Mouse (Mus musculus) forebrain, embryonic 16.5 days (tissue): Measurements from ENCODE around the gene Trib3. TPM values are rescaled to one million over a fixed set of nuclear protein-coding genes. Genes with fewer than 3 reads are reported as not detected.
"Not testable (repeated sequence)": the region's sequence is repeated elsewhere in the genome, so short reads cannot be mapped to it uniquely, and the experiment has no call there.

Source experiments
- ATAC-seq: fragments of 200-750 bp; cut with Nextera tagmentation; 2 replicates; pipeline ENCODE4 v1.8.0; 2017; ENCODE audit warnings: mild to moderate bottlenecking, moderate library complexity
- H3K27ac ChIP-seq: fragments of 300-500 bp; sonication (generic); 2 replicates; pipeline ENCODE4 v1.5.1; 2014; ENCODE audit warnings: low read length, control low read depth
- H3K27me3 ChIP-seq: fragments of 300-500 bp; sonication (generic); replicated peaks from 2 replicates; pipeline ENCODE4 v1.6.1; 2014; ENCODE audit warnings: low read length; ENCODE audit not compliant: control insufficient read depth, insufficient read depth
- H3K36me3 ChIP-seq: fragments of 300-500 bp; sonication (generic); 2 replicates; pipeline ENCODE4 v1.6.1; 2014; ENCODE audit not compliant: control insufficient read depth, insufficient read depth
- H3K4me1 ChIP-seq: fragments of 300-500 bp; sonication (generic); replicated peaks from 2 replicates; pipeline ENCODE4 v1.6.1; 2014; ENCODE audit warnings: low read length; ENCODE audit not compliant: control insufficient read depth, insufficient read depth
- H3K4me2 ChIP-seq: fragments of 300-500 bp; sonication (generic); 2 replicates; pipeline ENCODE4 v1.6.1; 2014; ENCODE audit warnings: mild to moderate bottlenecking, low read length, control low read depth
- H3K4me3 ChIP-seq: fragments of 300-500 bp; sonication (generic); replicated peaks from 2 replicates; pipeline ENCODE4 v1.5.1; 2014; ENCODE audit warnings: mild to moderate bottlenecking, low read length, control low read depth
- H3K9ac ChIP-seq: fragments of 300-500 bp; sonication (generic); replicated peaks from 2 replicates; pipeline ENCODE4 v1.6.1; 2014; ENCODE audit warnings: low read depth, low read length, control low read depth
- H3K9me3 ChIP-seq: fragments of 300-500 bp; sonication (generic); 2 replicates; pipeline ENCODE4 v1.6.1; 2016; ENCODE audit warnings: low read length; ENCODE audit not compliant: control insufficient read depth
- WGBS: fragments of 180-500 bp; shearing (Covaris S2); extraction: QIAGEN DNeasy Blood & Tissue Kit; methylation state at CpG from one replicate; pipeline ENCODE4 v1.1.7; 2014; 5-methylcytosine and 5-hydroxymethylcytosine counted together
- polyA plus RNA-seq: library from polyadenylated mRNA; unstranded; fragments of >200 nt; fragmentation: Nextera tagmentation; extraction: Ambion mirVana; gene quantifications from 2 replicates; pipeline ENCODE4 v1.2.1, GENCODE M21; 2015

The Trib3 gene
- polyA plus RNA-seq, 1 experiment from 2014 or later, result 1.9 TPM

DNA sequence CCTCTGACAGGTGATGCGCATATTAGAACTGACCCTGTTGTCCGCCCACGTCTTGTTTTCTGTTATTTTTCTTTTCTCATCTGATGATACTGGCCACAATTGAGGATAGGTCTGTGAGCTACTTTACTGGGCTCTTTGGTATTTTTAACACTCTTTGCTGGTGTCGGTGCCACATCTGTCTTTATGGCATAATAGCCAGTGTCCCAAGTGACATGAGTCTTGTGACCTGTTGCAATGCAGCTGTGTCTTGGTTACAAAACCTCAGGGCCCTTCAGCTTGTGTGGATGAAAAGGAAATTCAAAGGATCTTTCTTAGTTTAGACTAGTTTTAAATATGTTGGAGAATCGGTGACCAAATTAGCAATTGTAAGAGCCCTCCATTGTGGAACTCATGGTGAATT is 49.3 kb downstream of the Trib3 start:
- ATAC-seq, result no peak
- H3K27ac ChIP-seq, result no peak overlapping the region; the same call in 1 of the 2 replicates
- WGBS, result 31% methylated on average over 5 of the region's 5 CpGs

DNA sequence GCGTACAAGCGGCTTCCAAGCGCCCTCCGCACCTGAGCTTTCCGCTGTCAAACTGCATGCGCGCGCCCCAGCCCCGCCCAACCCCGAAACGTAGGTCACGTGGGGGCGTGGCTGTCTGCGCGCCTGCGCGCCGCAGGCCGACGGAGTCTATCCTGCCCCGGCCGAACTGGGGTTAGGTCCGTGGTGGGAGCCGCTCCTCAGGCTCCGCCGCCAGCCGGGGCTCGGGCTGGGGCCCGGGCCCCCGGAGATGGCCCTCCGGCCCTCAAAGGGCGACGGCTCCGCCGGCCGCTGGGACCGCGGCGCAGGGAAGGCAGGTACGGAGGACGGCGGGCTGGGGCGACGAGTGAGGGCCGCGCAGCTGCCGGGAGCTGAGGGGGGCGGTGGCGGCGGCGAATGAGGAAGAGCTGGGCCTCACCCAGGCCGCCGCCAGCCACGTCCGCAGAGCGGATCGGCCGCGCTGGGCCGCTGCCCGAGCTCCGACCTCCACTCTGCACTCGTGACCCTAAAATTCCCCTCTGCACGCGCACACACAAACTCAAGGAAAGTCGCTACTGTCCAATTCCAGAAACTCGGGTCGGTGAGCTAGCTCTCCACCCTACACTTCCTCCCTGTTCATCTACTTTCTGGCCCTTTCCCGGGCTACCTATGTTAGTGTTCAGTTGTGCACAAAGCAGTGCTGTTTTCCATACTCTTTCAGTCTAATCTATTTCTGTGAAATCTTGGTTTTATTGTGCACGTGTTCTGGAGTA is 49.9 kb downstream of the Trib3 start, which contains the start of gene Tbc1d20:
Gene Tbc1d20, plus strand, starts transcription at position 102 of the 749 bp plus-strand sequence.
- Histone ChIP-seq H3K27ac (peak within 1 kb of the TSS; percentile 78), H3K4me1 (peaks cover 18% of the 10 kb centered on the region), H3K9ac (peak within 1 kb of the TSS; percentile 97)

More for the DNA sequence above, 49.3 kb downstream of the Trib3 start:
- peak overlapping the region; percentile 95 for H3K4me3 ChIP-seq
- H3K4me1 ChIP-seq, result peaks cover 18% of the 10 kb centered on the region
- peak overlapping the region; percentile 65 for H3K4me2 ChIP-seq
- peak overlapping the region; percentile 97 for H3K9ac ChIP-seq
- no peaks in the 10 kb centered on the region for H3K36me3 ChIP-seq
- no peaks in the 10 kb centered on the region for H3K27me3 ChIP-seq
- H3K9me3 ChIP-seq, result no peaks in the 10 kb centered on the region

DNA sequence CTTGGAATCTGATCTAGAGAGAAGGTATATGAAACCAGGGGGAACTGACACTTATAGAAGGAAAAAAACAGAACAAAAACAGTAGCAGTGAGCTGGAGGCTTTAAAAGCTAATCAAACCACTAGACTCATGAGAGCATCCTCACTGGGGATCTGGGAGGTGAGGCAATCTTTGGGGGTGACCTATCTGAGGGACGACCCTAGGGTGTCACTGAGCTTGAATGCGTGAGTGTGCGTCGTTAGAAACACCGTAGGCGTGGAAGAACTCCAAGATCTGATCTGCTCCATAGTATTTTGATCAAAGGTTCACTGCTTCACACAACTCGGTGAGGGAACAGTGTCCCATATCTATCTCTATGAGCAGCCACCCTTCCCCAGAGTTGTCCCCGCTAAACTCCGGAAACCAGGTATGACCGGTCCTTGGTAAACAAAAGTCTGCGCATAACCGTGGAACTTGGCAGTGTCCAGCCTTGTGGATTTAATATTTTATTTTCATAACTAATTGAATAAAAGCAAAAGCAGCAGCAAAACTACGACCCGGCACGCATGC is 50.6 kb downstream of the Trib3 start:
- H3K27ac ChIP-seq, result no peak overlapping the region
- H3K36me3 ChIP-seq, result no peaks in the 10 kb centered on the region
- no peaks in the 10 kb centered on the region for H3K27me3 ChIP-seq

More for the DNA sequence above, 49.9 kb downstream of the Trib3 start, which contains the start of gene Tbc1d20:
- ATAC-seq, result peak; percentile 97
- H3K36me3 ChIP-seq, result no peaks in the 10 kb centered on the region
- H3K27me3 ChIP-seq, result no peaks in the 10 kb centered on the region
- peak within 1 kb of the TSS; percentile 95 for H3K4me3 ChIP-seq
- 0% methylated on average over 67 of the region's 70 CpGs for WGBS
- H3K4me2 ChIP-seq, result peak within 1 kb of the TSS; percentile 65
- no peaks in the 10 kb centered on the region for H3K9me3 ChIP-seq

DNA sequence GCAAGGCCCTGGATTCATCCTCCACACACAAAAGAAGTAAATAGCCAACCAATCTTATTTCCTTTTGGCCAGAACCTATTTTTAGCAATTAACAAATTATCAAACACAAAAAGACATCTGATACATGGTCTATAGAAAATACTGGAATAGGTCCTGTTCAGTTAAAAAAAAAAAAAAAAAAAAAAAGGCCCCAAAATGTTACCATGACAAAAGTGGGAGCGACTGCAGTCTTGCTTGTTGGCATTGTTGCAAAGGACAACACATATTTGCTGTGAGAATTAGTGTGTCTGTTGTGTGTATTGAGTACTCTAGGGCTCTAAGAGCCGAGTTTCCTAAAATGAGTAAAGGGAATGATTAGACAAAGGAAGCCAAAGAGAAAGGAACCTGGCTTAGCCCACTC is 51.4 kb downstream of the Trib3 start:
- Histone ChIP-seq H3K4me3 (no peak overlapping the region), H3K27me3 (no peaks in the 10 kb centered on the region), H3K4me2 (no peak overlapping the region), H3K9ac (no peak overlapping the region), H3K4me1 (peaks cover 18% of the 10 kb centered on the region), H3K9me3 (no peaks in the 10 kb centered on the region), H3K36me3 (no peaks in the 10 kb centered on the region), H3K27ac (no peak overlapping the region)
- ATAC-seq, result no peak
- WGBS, result 40% methylated on average over 2 of the region's 2 CpGs

More for the DNA sequence above, 50.6 kb downstream of the Trib3 start:
- no peaks in the 10 kb centered on the region for H3K9me3 ChIP-seq
- under 1% methylated on average over 15 of the region's 15 CpGs for WGBS
- peak overlapping the region; percentile 53; the same call in 1 of the 2 replicates for H3K9ac ChIP-seq
- peaks cover 18% of the 10 kb centered on the region for H3K4me1 ChIP-seq
- peak overlapping the region; percentile 95 for H3K4me3 ChIP-seq
- H3K4me2 ChIP-seq, result peak overlapping the region; percentile 65
- ATAC-seq, result peak; percentile 65

DNA sequence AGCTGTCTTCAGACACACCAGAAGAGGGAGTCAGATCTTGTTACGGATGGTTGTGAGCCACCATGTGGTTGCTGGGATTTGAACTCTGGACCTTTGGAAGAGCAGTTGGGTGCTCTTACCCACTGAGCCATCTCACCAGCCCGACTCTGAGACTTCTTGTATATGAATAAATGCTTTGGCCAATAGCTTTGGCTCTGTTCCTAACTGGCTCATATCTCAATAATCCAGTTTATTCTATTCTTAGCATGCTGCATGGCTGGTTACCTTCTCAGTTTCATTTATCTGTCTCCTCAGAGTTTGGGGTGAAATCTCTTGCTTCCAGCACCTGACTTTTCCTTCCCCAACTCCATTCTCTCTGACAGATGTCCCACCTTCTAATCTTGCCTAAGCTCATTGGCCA is 54.2 kb downstream of the Trib3 start:
- 90% methylated on average over 1 of the region's 2 CpGs for WGBS
- not testable (repeated sequence) for H3K27me3 ChIP-seq, H3K4me3 ChIP-seq, H3K36me3 ChIP-seq, H3K4me1 ChIP-seq, H3K4me2 ChIP-seq, ATAC-seq, H3K9me3 ChIP-seq, H3K27ac ChIP-seq, H3K9ac ChIP-seq

DNA sequence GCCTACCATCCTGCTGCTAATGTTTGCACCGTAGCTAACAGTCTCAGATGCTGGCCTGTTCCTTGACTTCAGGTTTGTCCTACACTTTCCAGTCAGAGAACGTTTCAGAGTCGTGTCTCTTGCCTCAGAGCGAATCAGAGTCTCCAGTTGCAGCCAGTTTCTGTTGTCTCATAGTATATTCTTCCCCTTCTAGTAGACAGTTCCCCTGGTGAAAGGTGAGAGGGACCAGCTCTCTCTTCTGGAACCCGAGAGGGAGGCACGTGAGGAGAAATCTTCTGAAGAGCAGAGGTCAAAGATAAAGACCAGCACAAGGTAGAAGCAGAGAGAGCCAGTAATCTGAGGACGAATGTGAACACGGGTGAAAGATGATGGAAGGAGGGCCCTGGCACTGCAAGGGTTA is 55.8 kb downstream of the Trib3 start:
- WGBS, result 83% methylated on average over 8 of the region's 8 CpGs
- H3K4me1 ChIP-seq, result no peaks in the 10 kb centered on the region
- no peak overlapping the region for H3K27ac ChIP-seq
- H3K9ac ChIP-seq, result no peak overlapping the region
- no peak overlapping the region for H3K4me3 ChIP-seq
- peaks cover 7% of the 10 kb centered on the region; the same call in 1 of the 2 replicates for H3K36me3 ChIP-seq
- no peak overlapping the region for H3K4me2 ChIP-seq
- no peak for ATAC-seq
- no peaks in the 10 kb centered on the region for H3K27me3 ChIP-seq
- no peaks in the 10 kb centered on the region for H3K9me3 ChIP-seq

DNA sequence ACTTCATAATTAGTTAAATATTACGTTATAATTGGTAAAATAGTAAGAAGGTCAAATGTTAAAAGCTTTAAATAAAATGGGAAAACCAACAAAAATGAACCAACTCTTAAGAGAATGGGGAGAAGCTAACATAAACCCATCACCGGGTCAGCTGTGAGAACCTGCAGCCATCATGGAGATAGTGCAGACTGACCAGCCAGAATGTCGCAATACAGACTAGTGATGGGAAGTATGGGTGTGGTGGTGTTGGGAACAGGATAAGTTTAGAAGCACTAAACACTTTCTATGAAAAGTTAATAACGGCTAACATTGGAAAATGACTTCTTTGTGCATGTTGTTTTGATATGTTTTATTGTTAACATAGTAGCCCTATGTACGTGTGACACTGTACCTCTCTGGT is 56.3 kb downstream of the Trib3 start:
- no peak overlapping the region for H3K27ac ChIP-seq
- H3K36me3 ChIP-seq, result peaks cover 11% of the 10 kb centered on the region; the same call in 1 of the 2 replicates
- H3K9me3 ChIP-seq, result no peaks in the 10 kb centered on the region
- no peaks in the 10 kb centered on the region for H3K4me1 ChIP-seq
- no peak for ATAC-seq
- H3K9ac ChIP-seq, result no peak overlapping the region
- no peak overlapping the region for H3K4me3 ChIP-seq
- 94% methylated on average over 5 of the region's 5 CpGs for WGBS
- H3K27me3 ChIP-seq, result no peaks in the 10 kb centered on the region
- no peak overlapping the region for H3K4me2 ChIP-seq

Other genes with a start within 250 kb of the Trib3 start
- gene Srxn1, start 238.5 kb downstream of the Trib3 start, polyA plus RNA-seq, result 11.4 and 13.6 TPM in 2 replicates
- 1.3 and 1.5 TPM in 2 replicates for gene Tcf15, start 200.5 kb downstream of the Trib3 start, polyA plus RNA-seq
- 123 and 137 TPM in 2 replicates for gene Csnk2a1, start 117.2 kb downstream of the Trib3 start, polyA plus RNA-seq
- 36.0 and 37.7 TPM in 2 replicates for gene Tbc1d20, start 50.2 kb downstream of the Trib3 start, polyA plus RNA-seq
- 104 and 111 TPM in 2 replicates for gene Rbck1, start 11.4 kb downstream of the Trib3 start, polyA plus RNA-seq
- 10.5 and 22.6 TPM in 2 replicates for gene Nrsn2, start 32.6 kb upstream of the Trib3 start, polyA plus RNA-seq
- gene Sox12, start 54.0 kb upstream of the Trib3 start, polyA plus RNA-seq, result 15.8 and 16.8 TPM in 2 replicates
- 13.3 and 14.1 TPM in 2 replicates for gene Zcchc3, start 71.0 kb upstream of the Trib3 start, polyA plus RNA-seq
- gene 6820408C15Rik, start 71.6 kb upstream of the Trib3 start, polyA plus RNA-seq, result 1.4 and 1.9 TPM in 2 replicates
- gene Defb23, start 120.6 kb upstream of the Trib3 start, polyA plus RNA-seq, result not detected in 2 replicates
- not detected in 2 replicates for gene Defb20, start 133.0 kb upstream of the Trib3 start, polyA plus RNA-seq
- not detected in 2 replicates for gene Defb22, start 146.1 kb upstream of the Trib3 start, polyA plus RNA-seq
- not detected in 2 replicates for gene Defb26, start 167.7 kb upstream of the Trib3 start, polyA plus RNA-seq
- gene Defb28, start 174.2 kb upstream of the Trib3 start, polyA plus RNA-seq, result not detected in 2 replicates
- gene Defb29, start 196.1 kb upstream of the Trib3 start, polyA plus RNA-seq, result not detected in 2 replicates
- not detected in 2 replicates for gene Gm17416, start 225.3 kb upstream of the Trib3 start, polyA plus RNA-seq
- gene Defb21, start 228.7 kb upstream of the Trib3 start, polyA plus RNA-seq, result not detected in 2 replicates
- gene Defb19, start 236.3 kb upstream of the Trib3 start, polyA plus RNA-seq, result not detected in 2 replicates